Mouse (Mus musculus) forebrain, embryonic 13.5 days (tissue): ENCODE measurements at regions not wholly inside any gene's neighbourhood (a gene's known extent, or its start where the extent isn't known, plus 50 kb on each side); places are given as distances from the start of the nearest gene placed in this dataset.

Experiments
- ATAC-seq: fragments of 200-750 bp; cut with Nextera tagmentation; 2 replicates; pipeline ENCODE4 v1.8.0; 2017
- H3K27ac ChIP-seq: fragments of 300-500 bp; sonication (generic); 2 replicates; pipeline ENCODE4 v1.5.1; 2015; ENCODE audit warnings: inconsistent platforms, mild to moderate bottlenecking, moderate library complexity
- H3K27me3 ChIP-seq: fragments of 300-500 bp; sonication (generic); 2 replicates; pipeline ENCODE4 v1.6.1; 2015; ENCODE audit warnings: mild to moderate bottlenecking, inconsistent platforms
- H3K36me3 ChIP-seq: fragments of 300-500 bp; sonication (generic); 2 replicates; pipeline ENCODE4 v1.6.1; 2015; ENCODE audit warnings: mild to moderate bottlenecking, inconsistent platforms; ENCODE audit not compliant: poor library complexity, severe bottlenecking
- H3K4me1 ChIP-seq: fragments of 300-500 bp; sonication (generic); 2 replicates; pipeline ENCODE4 v1.6.1; 2015; ENCODE audit warnings: inconsistent platforms
- H3K4me2 ChIP-seq: fragments of 300-500 bp; sonication (generic); 2 replicates; pipeline ENCODE4 v1.6.1; 2015; ENCODE audit warnings: inconsistent platforms, mild to moderate bottlenecking, moderate library complexity
- H3K4me3 ChIP-seq: fragments of 300-500 bp; sonication (generic); 2 replicates; pipeline ENCODE4 v1.5.1; 2015; ENCODE audit warnings: mild to moderate bottlenecking, inconsistent platforms
- H3K9ac ChIP-seq: fragments of 300-500 bp; sonication (generic); 2 replicates; pipeline ENCODE4 v1.6.1; 2015; ENCODE audit warnings: mild to moderate bottlenecking, inconsistent platforms
- H3K9me3 ChIP-seq: fragments of 300-500 bp; sonication (generic); replicated peaks from 2 replicates; pipeline ENCODE4 v1.6.1; 2016; ENCODE audit warnings: inconsistent platforms
- WGBS: fragments of 180-500 bp; shearing (Covaris S2); methylation state at CpG from one replicate; pipeline ENCODE4 v1.1.7; 2015; 5-methylcytosine and 5-hydroxymethylcytosine counted together

DNA sequence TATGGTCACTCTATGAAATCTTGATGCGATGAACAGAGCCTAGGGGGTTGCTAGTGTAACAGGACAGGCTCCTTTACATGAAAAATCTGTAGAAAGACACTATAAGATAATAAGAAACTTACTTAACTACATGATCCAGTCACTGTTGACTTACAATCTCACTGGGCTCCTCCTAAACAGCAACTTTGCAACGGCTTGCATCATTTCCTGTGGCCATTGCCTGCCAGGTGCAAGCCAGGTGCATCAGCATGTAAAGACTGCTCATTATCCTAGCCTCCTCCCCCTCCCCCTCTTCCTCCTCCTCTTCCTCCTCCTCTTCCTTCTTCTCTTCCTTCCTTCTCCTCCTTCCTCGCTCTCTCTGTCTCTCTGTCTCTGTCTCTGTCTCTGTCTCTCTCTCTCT lies 352.5 kb downstream of the Nuak1 start:
- Histone ChIP-seq H3K27ac (no peak overlapping the region), H3K36me3 (no peaks in the 10 kb centered on the region), H3K4me3 (no peak overlapping the region), H3K4me1 (no peaks in the 10 kb centered on the region), H3K27me3 (no peaks in the 10 kb centered on the region), H3K4me2 (no peak overlapping the region), H3K9ac (no peak overlapping the region), H3K9me3 (no peaks in the 10 kb centered on the region)
- WGBS = 87% methylated on average over 3 of the region's 3 CpGs
- ATAC-seq = no peak

DNA sequence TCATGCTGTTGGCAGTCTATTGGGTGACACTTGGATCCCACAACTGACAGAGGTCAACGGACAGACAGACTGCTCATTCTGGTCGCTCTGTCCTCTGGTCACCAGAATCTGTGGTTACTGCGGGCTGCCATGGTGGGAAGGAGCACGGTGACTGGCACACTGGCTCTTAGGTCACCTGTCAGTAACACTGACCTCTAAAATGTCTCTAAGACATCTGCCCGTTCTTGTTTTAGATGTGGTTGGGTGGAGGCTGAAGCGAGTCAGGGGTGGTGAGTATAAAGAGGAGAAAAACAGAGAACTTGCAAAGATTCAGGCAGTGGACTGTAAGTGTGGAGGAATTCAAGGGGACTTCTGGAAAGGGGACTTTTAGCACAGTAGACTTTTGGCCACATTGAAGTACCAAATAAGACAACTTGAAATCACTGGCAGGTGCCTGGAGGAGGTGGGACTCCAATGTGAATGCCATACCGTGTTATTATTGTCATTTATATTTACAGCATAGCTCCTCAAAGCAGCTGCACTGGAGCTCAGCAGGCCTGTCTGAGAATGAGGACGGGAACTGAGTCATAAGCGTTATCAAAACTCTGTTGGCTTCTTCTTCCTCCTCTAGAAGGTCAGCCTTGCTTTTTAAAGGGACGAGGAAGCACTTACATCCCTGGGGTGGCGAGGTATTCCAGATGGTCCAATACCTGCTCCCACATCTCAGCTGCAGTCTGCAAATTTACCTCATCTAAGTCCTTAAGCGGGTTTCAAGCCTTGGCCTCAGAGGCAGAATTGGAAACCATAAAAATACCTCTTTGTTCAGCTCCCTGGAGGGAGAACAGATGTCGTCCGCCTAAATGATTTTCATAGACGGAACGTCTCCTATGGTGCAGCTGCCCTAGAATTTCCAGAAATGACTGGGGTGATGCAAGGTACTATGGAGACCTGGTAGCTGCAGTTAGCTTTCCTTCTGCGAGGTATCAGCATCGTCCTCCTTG lies 351.3 kb downstream of the Nuak1 start:
- no peak overlapping the region for H3K9ac ChIP-seq
- no peak overlapping the region for H3K4me2 ChIP-seq
- no peak overlapping the region for H3K27ac ChIP-seq
- no peak overlapping the region for H3K4me3 ChIP-seq
- 89% methylated on average over 18 of the region's 18 CpGs for WGBS
- H3K4me1 ChIP-seq = no peaks in the 10 kb centered on the region
- H3K9me3 ChIP-seq = no peaks in the 10 kb centered on the region
- no peaks in the 10 kb centered on the region for H3K36me3 ChIP-seq
- no peaks in the 10 kb centered on the region for H3K27me3 ChIP-seq
- no peak for ATAC-seq

DNA sequence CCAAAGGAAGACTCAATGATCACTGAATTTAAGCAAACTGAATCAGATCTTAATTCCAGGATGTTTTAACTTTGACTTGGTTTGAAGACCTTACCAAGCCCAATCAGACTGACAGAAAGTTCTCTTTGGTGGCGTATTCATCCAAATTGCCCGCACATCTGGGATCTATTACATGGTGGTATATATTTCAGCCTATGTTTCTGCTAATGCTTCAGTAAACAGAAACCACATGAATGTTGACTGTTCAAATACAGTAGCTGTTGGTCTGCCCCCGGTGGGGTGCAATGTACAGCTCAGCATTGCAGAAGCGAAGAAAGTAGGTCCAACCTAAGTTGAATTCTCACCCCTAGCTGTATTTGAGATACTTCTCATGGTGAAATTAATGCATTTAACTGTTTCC lies 346.5 kb downstream of the Nuak1 start:
- no peak overlapping the region for H3K27ac ChIP-seq
- 91% methylated on average over 4 of the region's 4 CpGs for WGBS
- H3K9ac ChIP-seq = no peak overlapping the region
- H3K9me3 ChIP-seq = no peaks in the 10 kb centered on the region
- H3K27me3 ChIP-seq = no peaks in the 10 kb centered on the region
- no peaks in the 10 kb centered on the region for H3K36me3 ChIP-seq
- H3K4me3 ChIP-seq = no peak overlapping the region
- no peak for ATAC-seq
- H3K4me2 ChIP-seq = no peak overlapping the region
- no peaks in the 10 kb centered on the region for H3K4me1 ChIP-seq

DNA sequence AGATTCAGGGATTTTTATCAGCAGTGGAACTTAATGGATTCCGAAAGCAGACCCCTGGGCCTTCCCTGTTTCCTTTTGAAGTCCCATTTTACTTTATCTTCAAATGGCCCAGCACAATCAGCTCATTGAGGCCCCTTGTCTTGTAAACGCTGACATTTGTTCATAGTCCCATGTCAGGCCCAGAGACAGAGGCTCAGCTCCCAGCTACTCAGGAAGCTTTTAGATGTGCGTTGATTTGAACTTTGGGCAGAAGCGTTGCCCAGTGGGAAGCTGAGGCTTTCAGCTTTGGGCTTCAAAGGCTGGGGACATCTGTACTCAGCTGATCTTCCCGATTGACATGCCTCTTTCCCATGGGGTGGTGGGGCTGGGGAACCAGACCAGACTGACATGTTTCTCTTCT lies 343.2 kb downstream of the Nuak1 start:
- no peak overlapping the region for H3K4me2 ChIP-seq
- no peaks in the 10 kb centered on the region for H3K4me1 ChIP-seq
- WGBS = 36% methylated on average over 5 of the region's 5 CpGs
- no peak overlapping the region for H3K27ac ChIP-seq
- no peak for ATAC-seq
- no peaks in the 10 kb centered on the region for H3K9me3 ChIP-seq
- H3K4me3 ChIP-seq = no peak overlapping the region
- H3K27me3 ChIP-seq = no peaks in the 10 kb centered on the region
- no peak overlapping the region for H3K9ac ChIP-seq
- no peaks in the 10 kb centered on the region for H3K36me3 ChIP-seq

DNA sequence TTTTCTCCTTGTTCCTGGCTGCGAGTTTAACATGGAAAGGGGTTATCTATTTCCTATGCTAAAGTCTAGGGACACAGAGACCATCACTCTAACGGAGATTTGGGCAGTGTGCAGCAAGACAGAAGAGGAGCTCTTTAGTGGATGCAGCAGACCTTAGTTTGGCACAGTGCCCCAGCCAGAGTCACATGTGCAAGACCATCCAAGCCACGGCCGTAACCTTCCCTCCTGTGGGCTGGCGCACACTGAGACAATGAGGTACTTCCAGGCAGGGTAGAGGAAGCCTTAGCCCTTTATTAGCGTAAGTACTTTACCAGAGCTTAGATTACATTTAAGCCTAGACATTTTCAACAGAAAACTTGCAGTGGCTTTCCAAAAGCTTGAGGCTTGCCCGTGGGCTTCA lies 336.4 kb downstream of the Nuak1 start:
- Histone ChIP-seq H3K4me1 (no peaks in the 10 kb centered on the region), H3K4me3 (no peak overlapping the region), H3K9me3 (no peaks in the 10 kb centered on the region), H3K36me3 (no peaks in the 10 kb centered on the region), H3K4me2 (no peak overlapping the region), H3K27me3 (no peaks in the 10 kb centered on the region), H3K9ac (no peak overlapping the region), H3K27ac (no peak overlapping the region)
- ATAC-seq = no peak
- WGBS = 78% methylated on average over 7 of the region's 7 CpGs

DNA sequence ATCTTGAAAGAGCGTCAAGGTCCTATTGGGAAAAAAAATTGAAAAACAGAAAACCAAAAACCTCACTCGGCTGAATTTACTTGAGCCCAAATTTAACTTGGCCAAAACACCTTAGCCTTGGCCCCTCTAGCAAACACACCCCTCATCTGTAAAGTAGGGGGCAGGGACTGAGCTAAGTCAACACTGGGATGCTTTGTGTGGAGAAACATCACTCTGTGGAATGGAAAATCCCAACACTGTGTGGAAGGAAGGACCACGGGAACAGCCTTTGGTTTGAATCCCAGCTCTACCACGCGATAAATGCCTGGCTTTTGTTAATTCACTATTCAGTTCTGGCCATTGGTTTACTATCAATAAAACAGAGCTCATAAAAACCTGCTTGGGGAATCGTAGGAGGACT lies 335.8 kb downstream of the Nuak1 start:
- no peak overlapping the region for H3K4me3 ChIP-seq
- H3K9ac ChIP-seq = no peak overlapping the region
- 86% methylated on average over 6 of the region's 6 CpGs for WGBS
- no peak for ATAC-seq
- no peak overlapping the region for H3K4me2 ChIP-seq
- H3K27me3 ChIP-seq = no peaks in the 10 kb centered on the region
- no peaks in the 10 kb centered on the region for H3K4me1 ChIP-seq
- H3K9me3 ChIP-seq = no peaks in the 10 kb centered on the region
- H3K27ac ChIP-seq = no peak overlapping the region
- H3K36me3 ChIP-seq = no peaks in the 10 kb centered on the region

DNA sequence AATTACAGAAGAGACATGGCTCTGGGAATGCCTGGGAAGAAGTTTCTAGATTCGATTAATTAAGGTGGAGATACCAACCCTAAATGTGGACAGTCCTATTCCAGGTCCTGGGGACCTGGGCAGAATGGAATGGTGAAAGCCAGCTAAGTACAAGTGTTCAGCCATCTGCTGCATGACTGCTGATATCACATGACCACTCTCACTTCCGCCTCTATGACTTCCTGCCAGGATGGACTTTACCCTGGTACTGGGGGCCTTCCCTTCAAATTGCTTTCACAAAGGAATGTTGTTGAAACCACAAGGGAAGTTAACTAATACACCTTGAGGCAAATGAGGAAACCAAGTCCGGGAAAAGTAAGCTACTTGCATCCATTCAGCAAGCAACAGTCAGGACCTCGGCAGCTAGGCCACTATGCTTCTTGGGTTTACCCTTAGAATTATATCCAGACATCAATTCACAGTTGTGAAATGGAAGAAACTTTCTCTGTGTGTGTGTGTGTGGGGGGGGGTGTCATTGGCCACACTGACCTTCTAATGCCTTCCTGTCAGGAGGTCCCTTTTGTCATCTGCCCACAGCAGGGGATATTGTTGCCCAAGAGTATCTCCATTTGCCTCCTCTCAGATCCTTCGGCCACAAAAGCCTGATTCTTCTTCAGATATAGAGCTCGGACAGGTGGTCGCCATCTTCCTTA lies 330.6 kb downstream of the Nuak1 start:
- H3K27ac ChIP-seq = no peak overlapping the region
- H3K4me3 ChIP-seq = no peak overlapping the region
- H3K27me3 ChIP-seq = no peaks in the 10 kb centered on the region
- WGBS = 45% methylated on average over 7 of the region's 7 CpGs
- 0 out of 2 replicates have a peak, but pooled peaks cover 4% of the 10 kb centered on the region for H3K4me1 ChIP-seq
- no peaks in the 10 kb centered on the region for H3K36me3 ChIP-seq
- no peak overlapping the region for H3K9ac ChIP-seq
- no peak for ATAC-seq
- no peaks in the 10 kb centered on the region for H3K9me3 ChIP-seq
- no peak overlapping the region for H3K4me2 ChIP-seq

DNA sequence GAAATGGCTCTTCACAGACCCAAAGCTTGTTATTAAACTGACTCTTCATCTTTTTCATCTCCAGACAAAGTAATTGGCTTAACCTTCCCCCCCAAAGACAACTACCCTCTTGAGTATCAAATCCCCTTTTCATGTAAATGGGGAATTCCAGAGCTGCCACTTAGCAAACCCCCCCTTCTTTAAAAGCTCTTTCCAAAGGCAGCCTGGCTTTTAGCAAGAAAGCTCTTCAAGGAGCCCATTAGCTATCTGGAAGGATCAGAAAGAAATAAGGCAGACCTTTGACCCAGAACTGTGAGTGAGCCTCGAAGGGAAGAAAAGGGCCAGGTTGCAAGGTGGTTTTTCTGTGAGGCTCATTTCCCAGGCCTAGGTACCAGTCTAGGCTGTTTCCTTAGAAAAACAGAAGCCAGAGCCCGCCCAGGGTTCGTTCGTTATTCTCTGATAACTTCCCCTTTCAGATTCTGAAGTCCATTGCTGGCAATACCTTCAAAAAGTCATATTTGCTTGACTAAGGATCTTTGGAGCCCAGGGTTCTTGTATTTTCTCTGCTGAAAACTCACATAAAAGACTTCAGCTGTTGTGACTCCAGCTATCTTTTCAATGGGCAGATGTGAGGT lies 329.9 kb downstream of the Nuak1 start:
- no peak overlapping the region for H3K27ac ChIP-seq
- H3K4me1 ChIP-seq = 0 out of 2 replicates have a peak, but pooled peaks cover 4% of the 10 kb centered on the region
- H3K4me3 ChIP-seq = no peak overlapping the region
- H3K9ac ChIP-seq = no peak overlapping the region
- ATAC-seq = no peak
- WGBS = 43% methylated on average over 4 of the region's 4 CpGs
- H3K4me2 ChIP-seq = no peak overlapping the region
- no peaks in the 10 kb centered on the region for H3K9me3 ChIP-seq
- no peaks in the 10 kb centered on the region for H3K36me3 ChIP-seq
- no peaks in the 10 kb centered on the region for H3K27me3 ChIP-seq

DNA sequence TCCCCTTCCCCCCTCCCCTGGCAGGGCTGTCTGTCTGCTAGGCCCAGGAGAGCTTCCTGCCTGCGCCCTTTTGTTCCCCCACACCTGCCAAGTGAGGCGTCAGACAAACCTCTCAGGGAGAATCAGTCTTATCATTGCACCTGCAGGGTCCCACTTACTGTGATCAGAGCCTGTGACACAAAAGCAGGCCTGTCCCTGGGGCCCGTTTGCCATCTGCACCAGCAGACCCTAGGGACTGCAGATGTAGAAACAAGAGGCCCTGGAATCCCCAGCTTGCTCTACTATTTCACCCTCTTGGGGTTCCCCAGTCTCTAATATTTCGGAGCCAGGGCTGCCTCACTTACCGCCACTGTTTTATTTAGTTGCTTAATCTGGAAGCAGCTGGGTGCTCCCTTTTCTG lies 328.9 kb downstream of the Nuak1 start:
- 23% methylated on average over 5 of the region's 5 CpGs for WGBS
- H3K9me3 ChIP-seq = no peaks in the 10 kb centered on the region
- peak; percentile 41; the same call in 1 of the 2 replicates for ATAC-seq

DNA sequence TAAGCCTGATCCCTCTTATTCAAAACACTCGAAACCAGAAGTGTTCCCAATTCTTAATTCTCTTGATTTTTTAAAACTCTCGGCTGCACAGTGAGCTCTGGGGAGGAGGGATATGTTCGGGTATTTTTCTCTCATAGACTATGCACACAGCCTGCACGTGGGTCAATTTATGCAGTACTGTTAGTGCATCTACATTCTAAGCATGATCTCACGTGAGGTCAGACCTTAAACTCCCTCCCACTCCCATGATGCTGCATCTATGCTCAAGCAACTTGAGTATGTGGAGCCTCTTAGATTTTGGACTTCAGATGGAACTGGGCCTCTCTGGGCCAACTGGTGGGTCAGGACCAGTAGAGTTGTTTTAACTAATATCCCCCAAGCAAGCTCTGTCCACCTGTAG lies 328.5 kb downstream of the Nuak1 start:
- H3K9me3 ChIP-seq = no peaks in the 10 kb centered on the region
- no peaks in the 10 kb centered on the region for H3K27me3 ChIP-seq
- H3K4me3 ChIP-seq = no peak overlapping the region
- 0 out of 2 replicates have a peak, but pooled peaks cover 4% of the 10 kb centered on the region for H3K4me1 ChIP-seq
- H3K9ac ChIP-seq = no peak overlapping the region
- no peak for ATAC-seq
- 54% methylated on average over 5 of the region's 5 CpGs for WGBS
- H3K36me3 ChIP-seq = no peaks in the 10 kb centered on the region
- H3K4me2 ChIP-seq = no peak overlapping the region
- H3K27ac ChIP-seq = no peak overlapping the region

More for the DNA sequence above, 328.9 kb downstream of the Nuak1 start:
- no peak overlapping the region for H3K9ac ChIP-seq
- 0 out of 2 replicates have a peak, but pooled peaks cover 4% of the 10 kb centered on the region for H3K4me1 ChIP-seq
- H3K27ac ChIP-seq = no peak overlapping the region
- H3K4me3 ChIP-seq = no peak overlapping the region
- H3K27me3 ChIP-seq = no peaks in the 10 kb centered on the region
- H3K4me2 ChIP-seq = no peak overlapping the region
- H3K36me3 ChIP-seq = no peaks in the 10 kb centered on the region

DNA sequence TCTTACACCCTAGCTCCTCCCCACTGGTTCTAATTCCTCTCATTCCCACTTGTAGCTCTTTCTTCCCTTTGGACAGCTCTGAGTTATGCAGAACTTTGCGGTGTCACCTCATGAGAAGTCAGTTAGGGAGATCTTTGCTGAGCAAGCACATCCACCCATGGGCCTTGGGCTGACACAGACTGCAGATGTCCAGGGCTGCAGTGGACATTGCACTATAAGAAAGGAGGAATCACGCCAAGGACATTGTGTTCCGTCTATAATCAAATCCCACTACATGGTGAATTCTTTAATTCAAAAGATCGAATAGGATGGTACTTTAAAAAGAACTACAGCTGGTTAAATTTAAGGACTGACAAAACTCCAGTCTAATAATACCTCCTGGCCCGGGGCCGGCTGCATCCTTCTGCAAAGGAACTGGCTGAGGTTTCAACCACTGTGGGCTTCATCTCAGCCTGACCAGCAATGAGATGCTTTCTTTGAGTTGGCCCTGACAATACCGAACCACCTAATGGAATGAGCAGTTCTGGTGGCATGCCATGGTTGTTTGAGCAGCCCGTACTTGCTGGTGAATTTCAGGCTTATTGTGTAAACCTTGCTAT lies 320.3 kb downstream of the Nuak1 start:
- H3K27me3 ChIP-seq = no peaks in the 10 kb centered on the region
- H3K27ac ChIP-seq = no peak overlapping the region
- H3K9ac ChIP-seq = no peak overlapping the region
- no peaks in the 10 kb centered on the region for H3K4me1 ChIP-seq
- no peak for ATAC-seq
- WGBS = 92% methylated on average over 8 of the region's 8 CpGs
- no peaks in the 10 kb centered on the region for H3K36me3 ChIP-seq
- no peak overlapping the region for H3K4me3 ChIP-seq
- H3K9me3 ChIP-seq = no peaks in the 10 kb centered on the region
- no peak overlapping the region for H3K4me2 ChIP-seq
